Mouse (Mus musculus): ENCODE data around the gene Prl3d3.

GRCm38 (mm10) chr13:27148264-27148663, 8.3 kb upstream of the Prl3d3 start:
- TF ChIP-seq CTCF (IDR thresholded peaks at IDR 0.05; ENCODE audit: low read depth): no peak
- TF ChIP-seq EP300 (IDR thresholded peaks at IDR 0.05; ENCODE audit: low read depth): no peak
